ENCODE assay signal across 22 mouse cellular contexts in genomic region chr17:72230891-72231290, GRCm38 (mm10).
"Had no signal": no experiment of that assay in that cellular context is flagged by ENCODE, and none has a peak within 500 bp of the region (broad histone marks: within the 10 kb centered on the region; RNA-seq: fewer than 3 reads in every experiment).

No protein-coding gene starts in this region.

- ATAC-seq: hindbrain, embryonic 16.5 days; hindbrain, postnatal 0 days; inflammation-experienced regulatory T-cells, adult 6 months; intestine, embryonic 15.5 days; intestine, embryonic 16.5 days; intestine, postnatal 0 days had no signal

- DNase-seq: heart, postnatal 10 days; heart, postnatal 14 days; heart, postnatal 36 days; heart, postnatal 4 days; kidney, adult 11 months; kidney, adult 18-20 months; kidney, adult 2 months; kidney, adult 8-10 months; kidney, adult 9 months; kidney, postnatal 10 days; kidney, postnatal 14 days; kidney, postnatal 25 days; kidney, postnatal 36 days; kidney, postnatal 4 days; layer of hippocampus, adult 9-11 months; layer of hippocampus, postnatal 36 days had no signal
